Comparison of ENCODE assay signal across 8 mouse cellular contexts in genomic region chr11:88054589-88054988, GRCm38 (mm10). TPM values are rescaled to one million over a fixed set of nuclear protein-coding genes. Genes with fewer than 3 reads are reported as not detected.
A peak's percentile ranks its signal among the peaks of the same experiment; 100 is the strongest.
DNase-seq lines count a peak whose midpoint lies in the region; ATAC-seq lines count a peak whose summit lies in the region.

No protein-coding gene starts in this region.

- H3K9me3 ChIP-seq in heart, embryonic 10.5 days: no peaks in the 10 kb centered on the region

- H3K27ac ChIP-seq in heart, embryonic 10.5 days: no peak overlapping the region

- ATAC-seq in megakaryocyte progenitor cell, adult 5-6 weeks (replicated peaks; ENCODE audit: poor library complexity): peak; percentile 62
- no peak for ATAC-seq in inflammation-experienced regulatory T-cells, adult 6 months

- DNase-seq in heart, adult 18-20 months: peak; percentile 44 to 81
- no peak for DNase-seq in heart, embryonic 10.5 days (ENCODE audit: low spot score)
- DNase-seq in urinary bladder, postnatal 14 days (ENCODE audit: low spot score): peak; percentile 54
- DNase-seq in urinary bladder, postnatal 10 days (ENCODE audit: low spot score): no peak
- peak; percentile 48 to 61 for DNase-seq in cerebellum, postnatal 36 days
- peak; percentile 66 for DNase-seq in kidney, postnatal 10 days

- H3K27me3 ChIP-seq in heart, embryonic 10.5 days (ENCODE audit: insufficient read depth, poor library complexity, severe bottlenecking): no peaks in the 10 kb centered on the region

- H3K36me3 ChIP-seq in heart, embryonic 10.5 days: peaks cover 43% of the 10 kb centered on the region

- WGBS in heart, embryonic 10.5 days: 84% methylated on average over 1 of the region's 1 CpGs

- H3K4me1 ChIP-seq in heart, embryonic 10.5 days: peaks cover 7% of the 10 kb centered on the region

- H3K4me3 ChIP-seq in heart, embryonic 10.5 days: no peak overlapping the region

RNA-seq across cellular contexts. Expression of gene Srsf1, which starts 7.4 kb away (rescaled TPM):
- total RNA-seq in heart, adult 18-20 months (2021): 100 to 1,000 TPM in 1 of 2 experiments, 10 to 100 TPM in 1; 88.5 to 102 TPM
- polyA plus RNA-seq in heart, embryonic 10.5 days (2016; fragmentation: Nextera tagmentation; extraction: Ambion mirVana): 199 and 306 TPM in 2 replicates
- total RNA-seq in megakaryocyte progenitor cell, adult 5-6 weeks (2015): 257 and 278 TPM in 2 replicates
- total RNA-seq in megakaryocyte progenitor cell, adult 5-6 weeks (2017): 528 and 695 TPM in 2 replicates
- 10 to 100 TPM; 40.8 to 52.4 (median 50.5) TPM for polyA plus RNA-seq in inflammation-experienced regulatory T-cells, adult 6 months (2017; shearing (Covaris generic))

RNA-seq across cellular contexts. Expression of gene Vezf1, which starts 13.5 kb away (rescaled TPM):
- 10 to 100 TPM; 35.0 to 38.4 TPM for total RNA-seq in heart, adult 18-20 months (2021)
- 24.2 and 34.1 TPM in 2 replicates for polyA plus RNA-seq in heart, embryonic 10.5 days (2016; fragmentation: Nextera tagmentation; extraction: Ambion mirVana)
- 37.5 and 41.8 TPM in 2 replicates for total RNA-seq in megakaryocyte progenitor cell, adult 5-6 weeks (2015)
- 16.2 and 18.8 TPM in 2 replicates for total RNA-seq in megakaryocyte progenitor cell, adult 5-6 weeks (2017)
- 10 to 100 TPM; 19.3 to 25.6 (median 21.5) TPM for polyA plus RNA-seq in inflammation-experienced regulatory T-cells, adult 6 months (2017; shearing (Covaris generic))

RNA-seq across cellular contexts. Expression of gene Cuedc1, which starts 43.3 kb away (rescaled TPM):
- 10 to 100 TPM; 40.0 to 43.8 TPM for total RNA-seq in heart, adult 18-20 months (2021)
- 15.1 and 17.9 TPM in 2 replicates for polyA plus RNA-seq in heart, embryonic 10.5 days (2016; fragmentation: Nextera tagmentation; extraction: Ambion mirVana)
- 0.73 and 3.7 TPM in 2 replicates for total RNA-seq in megakaryocyte progenitor cell, adult 5-6 weeks (2015)
- total RNA-seq in megakaryocyte progenitor cell, adult 5-6 weeks (2017): 0.12 and 1.0 TPM in 2 replicates
- 1 to 10 TPM; 2.0 to 6.4 (median 5.2) TPM for polyA plus RNA-seq in inflammation-experienced regulatory T-cells, adult 6 months (2017; shearing (Covaris generic))

Comparison
In these comparisons a context has a peak if more than half of its experiments do, and no peak if none do; other contexts are left out.
1. DNase-seq: peak in heart, adult 18-20 months (2 of 2), urinary bladder, postnatal 14 days (single experiment), cerebellum, postnatal 36 days (2 of 2) and kidney, postnatal 10 days (single experiment); none in heart, embryonic 10.5 days (single experiment) and urinary bladder, postnatal 10 days (single experiment).
2. RNA of gene Cuedc1, which starts 43.3 kb away (total RNA-seq): 40.0 to 43.8 TPM in heart, adult 18-20 months; 0.12 to 3.7 TPM in megakaryocyte progenitor cell, adult 5-6 weeks; every median in the first group is over 4 times any median in the second.